In genomic region chr3:131245766-131246578, GRCm38 (mm10) we compare ENCODE assay signal across 8 mouse cellular contexts. TPM values are rescaled to one million over a fixed set of nuclear protein-coding genes. Genes with fewer than 3 reads are reported as not detected.
DNase-seq lines count a peak whose midpoint lies in the region; ATAC-seq and TF ChIP-seq lines count a peak whose summit lies in the region.

No protein-coding gene starts in this region.

- 0 out of 2 replicates have a peak, but pooled peaks have one; percentile 21 for ATAC-seq in cerebellum, adult (ENCODE audit: insufficient number of reproducible peaks, low FRiP score, low TSS enrichment)
- ATAC-seq in forebrain, postnatal 0 days = peak; percentile 78
- peak; percentile 60; the same call in 1 of the 2 replicates for ATAC-seq in hindbrain, embryonic 11.5 days (ENCODE audit: low FRiP score)
- no peak for ATAC-seq in erythroblast, adult 5-6 weeks (replicated peaks; ENCODE audit: low FRiP score, poor library complexity, severe bottlenecking)

- H3K27ac ChIP-seq in forebrain, postnatal 0 days (ENCODE audit: low read depth, low read length) = no peak overlapping the region
- no peak overlapping the region for H3K27ac ChIP-seq in hindbrain, embryonic 11.5 days (ENCODE audit: low read depth, low read length)

- no peaks in the 10 kb centered on the region for H3K9me3 ChIP-seq in forebrain, postnatal 0 days (ENCODE audit: low read length)
- no peaks in the 10 kb centered on the region for H3K9me3 ChIP-seq in hindbrain, embryonic 11.5 days (ENCODE audit: control insufficient read depth, low read length)

- TF ChIP-seq CTCF in forebrain, postnatal 0 days (IDR thresholded peaks at IDR 0.05; ENCODE audit: low read depth) = peak; percentile 94

- H3K27me3 ChIP-seq in forebrain, postnatal 0 days (ENCODE audit: insufficient read depth, low read length) = no peaks in the 10 kb centered on the region
- H3K27me3 ChIP-seq in hindbrain, embryonic 11.5 days (ENCODE audit: control insufficient read depth, insufficient read depth, low read length) = no peaks in the 10 kb centered on the region

- no peak overlapping the region for H3K4me3 ChIP-seq in forebrain, postnatal 0 days (ENCODE audit: low read depth, low read length)
- H3K4me3 ChIP-seq in hindbrain, embryonic 11.5 days (ENCODE audit: low read depth, low read length) = no peak overlapping the region

- H3K36me3 ChIP-seq in forebrain, postnatal 0 days (ENCODE audit: insufficient read depth) = no peaks in the 10 kb centered on the region
- H3K36me3 ChIP-seq in hindbrain, embryonic 11.5 days (ENCODE audit: control insufficient read depth, insufficient read depth, low read length) = no peaks in the 10 kb centered on the region

- no peaks in the 10 kb centered on the region for H3K4me1 ChIP-seq in forebrain, postnatal 0 days (ENCODE audit: insufficient read depth)
- no peaks in the 10 kb centered on the region for H3K4me1 ChIP-seq in hindbrain, embryonic 11.5 days (replicated peaks; ENCODE audit: control insufficient read depth, insufficient read depth, low read length)

- no peak overlapping the region for H3K4me2 ChIP-seq in forebrain, postnatal 0 days (ENCODE audit: low read depth)
- H3K4me2 ChIP-seq in hindbrain, embryonic 11.5 days (replicated peaks; ENCODE audit: low read depth, low read length) = no peak overlapping the region

- peak; percentile 43 for DNase-seq in Muller cell, postnatal 12 days (ENCODE audit: inconsistent ontology term)
- DNase-seq in forebrain, postnatal 0 days = peak; percentile 89
- peak; percentile 83 for DNase-seq in hindbrain, embryonic 11.5 days (ENCODE audit: low spot score)
- DNase-seq in layer of hippocampus, adult 9-11 months = peak; percentile 32
- DNase-seq in lung, postnatal 10 days = peak; percentile 86
- DNase-seq in retina, embryonic 14.5 days (ENCODE audit: low spot score) = peak; percentile 89

- H3K9ac ChIP-seq in forebrain, postnatal 0 days = no peak overlapping the region
- H3K9ac ChIP-seq in hindbrain, embryonic 11.5 days (ENCODE audit: low read depth, low read length) = no peak overlapping the region

- WGBS in forebrain, postnatal 0 days = 57% methylated on average over 11 of the region's 11 CpGs
- WGBS in hindbrain, embryonic 11.5 days = 58% methylated on average over 11 of the region's 11 CpGs

RNA-seq across cellular contexts. Expression of gene Hadh, which starts 25.9 kb away (rescaled TPM):
- total RNA-seq in forebrain, postnatal 0 days (2014; rRNA removed) = 14.0 and 21.0 TPM in 2 replicates
- 30.3 and 33.0 TPM in 2 replicates for polyA plus RNA-seq in forebrain, postnatal 0 days (2015; fragmentation: Nextera tagmentation; extraction: Ambion mirVana)
- 60.4 and 63.6 TPM in 2 replicates for polyA plus RNA-seq in hindbrain, embryonic 11.5 days (2014; fragmentation: Nextera tagmentation; extraction: Ambion mirVana)
- 9.6 and 13.8 TPM in 2 replicates for total RNA-seq in erythroblast, adult 5-6 weeks (2015; ENCODE audit: low replicate concordance)
- total RNA-seq in erythroblast, adult 5-6 weeks (2017; ENCODE audit: low replicate concordance) = 8.7 and 9.3 TPM in 2 replicates

RNA-seq across cellular contexts. Expression of gene Cyp2u1, which starts 57.1 kb away (rescaled TPM):
- total RNA-seq in forebrain, postnatal 0 days (2014; rRNA removed) = 10.7 and 14.7 TPM in 2 replicates
- polyA plus RNA-seq in forebrain, postnatal 0 days (2015; fragmentation: Nextera tagmentation; extraction: Ambion mirVana) = 8.7 and 11.0 TPM in 2 replicates
- polyA plus RNA-seq in hindbrain, embryonic 11.5 days (2014; fragmentation: Nextera tagmentation; extraction: Ambion mirVana) = 1.6 and 3.0 TPM in 2 replicates
- 0.21 TPM in 1 of 2 replicates, not detected in the other for total RNA-seq in erythroblast, adult 5-6 weeks (2015; ENCODE audit: low replicate concordance)
- total RNA-seq in erythroblast, adult 5-6 weeks (2017; ENCODE audit: low replicate concordance) = not detected in 2 replicates

Comparison
In these comparisons a context has a peak if more than half of its experiments do, and no peak if none do; other contexts are left out.
1. DNase-seq: peak in every context shown above with its lines; median percentile 89 in forebrain, postnatal 0 days; 89 in retina, embryonic 14.5 days; 86 in lung, postnatal 10 days; 83 in hindbrain, embryonic 11.5 days; 43 in Muller cell, postnatal 12 days; 32 in layer of hippocampus, adult 9-11 months.